Mouse (Mus musculus) embryonic facial prominence, embryonic 14.5 days (tissue): ENCODE results near the gene Zfp870. TPM values are rescaled to one million over a fixed set of nuclear protein-coding genes. Genes with fewer than 3 reads are reported as not detected.

Experiments used
- ATAC-seq: fragments of 200-750 bp; cut with Nextera tagmentation; 2 replicates; pipeline ENCODE4 v1.8.0; 2017; ENCODE audit warnings: low read depth, moderate number of reproducible peaks, moderate TSS enrichment
- DNase-seq: peaks from one replicate; pipeline ENCODE4 v3.0.0-alpha.2; 2015; ENCODE audit warnings: low spot score
- H3K27ac ChIP-seq: fragments of 300-500 bp; sonication (generic); replicated peaks from 2 replicates; pipeline ENCODE4 v1.5.1; 2014; ENCODE audit warnings: low read depth, mild to moderate bottlenecking, low read length, moderate library complexity
- H3K27me3 ChIP-seq: fragments of 300-500 bp; sonication (generic); replicated peaks from 2 replicates; pipeline ENCODE4 v1.6.1; 2014; ENCODE audit warnings: low read length; ENCODE audit not compliant: control insufficient read depth, insufficient read depth
- H3K36me3 ChIP-seq: fragments of 300-500 bp; sonication (generic); 2 replicates; pipeline ENCODE4 v1.6.1; 2014; ENCODE audit warnings: low read length, mixed read lengths; ENCODE audit not compliant: control insufficient read depth, insufficient read depth
- H3K4me1 ChIP-seq: fragments of 300-500 bp; sonication (generic); 2 replicates; pipeline ENCODE4 v1.6.1; 2014; ENCODE audit warnings: antibody characterized with exemption, low read length; ENCODE audit not compliant: control insufficient read depth, insufficient read depth
- H3K4me2 ChIP-seq: fragments of 300-500 bp; sonication (generic); 2 replicates; pipeline ENCODE4 v1.6.1; 2014; ENCODE audit warnings: low read depth, mild to moderate bottlenecking, low read length, moderate library complexity, mixed read lengths
- H3K4me3 ChIP-seq: fragments of 300-500 bp; sonication (generic); 2 replicates; pipeline ENCODE4 v1.5.1; 2014; ENCODE audit warnings: low read depth, mild to moderate bottlenecking, low read length
- H3K9ac ChIP-seq: fragments of 300-500 bp; sonication (generic); 2 replicates; pipeline ENCODE4 v1.6.1; 2014; ENCODE audit warnings: low read depth, mild to moderate bottlenecking, low read length, moderate library complexity, mixed read lengths
- H3K9me3 ChIP-seq: fragments of 300-500 bp; sonication (generic); 2 replicates; pipeline ENCODE4 v1.6.1; 2016; ENCODE audit warnings: low read length; ENCODE audit not compliant: control insufficient read depth
- WGBS: fragments of 180-500 bp; shearing (Covaris S2); extraction: QIAGEN DNeasy Blood & Tissue Kit; methylation state at CpG from one replicate; pipeline ENCODE4 v1.1.7; 2014; 5-methylcytosine and 5-hydroxymethylcytosine counted together
- polyA plus RNA-seq: library from polyadenylated mRNA; unstranded; fragments of >200 nt; fragmentation: Nextera tagmentation; extraction: Ambion mirVana; gene quantifications from 2 replicates; pipeline ENCODE4 v1.2.1, GENCODE M21; 2014

Gene Zfp870
- 8.7 and 8.9 TPM in 2 replicates for polyA plus RNA-seq

DNA sequence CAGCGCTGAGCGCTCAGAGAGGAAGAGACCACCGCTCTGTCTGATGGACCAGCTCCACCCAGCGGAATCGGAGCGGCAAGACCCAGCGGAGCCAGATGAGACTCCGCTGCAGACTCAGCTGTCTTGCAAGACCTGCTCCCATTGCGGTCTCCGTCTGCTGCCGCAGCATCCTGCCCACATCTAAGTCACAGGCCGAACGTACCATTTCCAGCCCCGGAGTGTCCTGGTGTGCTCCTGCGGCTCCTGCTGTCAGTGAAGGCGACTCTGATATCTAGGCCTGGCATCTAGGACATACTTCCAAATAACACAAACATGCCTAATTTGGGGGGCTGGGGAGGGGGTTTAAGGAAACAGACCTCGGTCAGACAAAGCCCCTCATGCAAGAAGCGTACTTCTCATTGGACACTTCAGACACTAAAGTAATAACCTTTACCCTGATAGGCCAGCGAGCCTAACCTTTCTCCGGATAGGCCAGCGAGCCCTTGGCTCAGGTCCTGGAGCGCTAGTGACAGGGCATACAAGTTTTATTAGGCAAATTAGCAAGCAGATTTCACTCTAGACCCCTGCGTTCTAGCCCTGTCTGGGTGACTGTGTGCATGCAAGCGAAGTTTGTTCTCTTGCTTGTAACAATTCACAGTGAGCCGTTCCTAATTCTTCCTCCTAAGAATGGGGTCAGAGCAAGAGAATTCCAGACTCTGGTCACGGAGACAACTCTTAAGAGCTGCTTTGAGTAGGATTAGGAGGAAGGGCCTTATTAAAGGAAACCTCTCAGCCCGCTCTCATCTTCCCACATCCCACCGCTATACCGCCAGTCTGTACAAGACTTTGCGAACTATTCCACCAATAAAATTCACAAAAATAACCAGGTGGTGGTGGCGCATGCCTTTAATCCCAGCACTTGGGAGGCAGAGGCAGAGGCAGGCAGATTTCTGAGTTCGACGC, at the start of gene Zfp870:
TSS of gene Zfp870 (minus strand) at position 404 of the 942 bp plus-strand sequence.
- Histone ChIP-seq H3K27me3 (no peaks in the 10 kb centered on the region), H3K36me3 (no peaks in the 10 kb centered on the region), H3K9ac (peak within 1 kb of the TSS; percentile 87), H3K27ac (peak within 1 kb of the TSS; percentile 83), H3K4me2 (peak within 1 kb of the TSS; percentile 78), H3K4me3 (peak within 1 kb of the TSS; percentile 73), H3K4me1 (peaks cover 12% of the 10 kb centered on the region), H3K9me3 (no peaks in the 10 kb centered on the region)
- ATAC-seq (peak; percentile 99), DNase-seq (peak; percentile 97)
- 14% methylated on average over 30 of the region's 33 CpGs for WGBS

DNA sequence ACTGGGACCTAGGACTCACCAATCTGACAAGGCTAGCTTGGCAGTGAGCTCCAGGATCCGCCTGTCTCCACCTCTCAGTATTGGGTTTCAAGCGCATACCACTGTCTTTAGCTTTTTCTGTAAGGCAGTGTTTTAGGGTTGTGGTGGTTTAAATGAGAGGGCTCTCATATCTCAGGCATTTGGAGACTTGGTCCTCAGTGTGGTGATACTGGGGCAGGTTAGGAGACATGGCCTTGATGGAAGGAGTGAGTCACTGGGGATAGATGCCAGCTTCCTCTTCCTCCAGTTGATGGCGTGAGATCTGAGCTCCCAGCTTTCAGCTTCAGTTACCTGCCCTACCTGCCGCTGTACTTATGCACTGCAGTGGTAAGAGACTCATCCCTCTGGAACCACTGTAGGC, 48.4 kb upstream of the Zfp870 start:
- H3K27me3 ChIP-seq = no peaks in the 10 kb centered on the region
- H3K36me3 ChIP-seq = no peaks in the 10 kb centered on the region
- H3K4me3 ChIP-seq = no peak overlapping the region
- 74% methylated on average over 4 of the region's 4 CpGs for WGBS
- no peak for ATAC-seq
- H3K4me1 ChIP-seq = no peaks in the 10 kb centered on the region
- H3K9me3 ChIP-seq = no peaks in the 10 kb centered on the region
- H3K27ac ChIP-seq = no peak overlapping the region
- no peak overlapping the region for H3K4me2 ChIP-seq
- H3K9ac ChIP-seq = no peak overlapping the region
- no peak for DNase-seq

DNA sequence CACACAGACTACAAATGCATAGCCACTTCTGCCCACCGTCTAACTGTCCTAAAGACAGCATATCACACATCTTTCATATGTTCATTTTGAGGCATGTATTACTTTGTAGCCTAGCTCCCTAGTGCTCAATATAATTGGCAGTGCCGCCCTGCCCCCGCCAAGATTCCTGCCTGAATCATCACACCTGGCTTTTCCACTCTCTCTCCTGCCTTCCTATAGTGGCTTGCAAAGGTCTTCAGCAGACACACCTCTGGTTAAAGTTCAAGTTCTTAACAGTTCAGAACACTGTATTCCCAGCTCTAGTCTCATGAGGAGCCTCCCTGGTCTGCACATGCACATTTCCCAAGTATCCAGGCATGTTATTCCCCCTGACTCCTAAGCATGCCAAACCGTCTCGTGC, 36.4 kb upstream of the Zfp870 start:
- Histone ChIP-seq H3K36me3 (no peaks in the 10 kb centered on the region), H3K4me2 (no peak overlapping the region), H3K9me3 (no peaks in the 10 kb centered on the region), H3K9ac (no peak overlapping the region), H3K4me3 (no peak overlapping the region), H3K27me3 (no peaks in the 10 kb centered on the region), H3K4me1 (no peaks in the 10 kb centered on the region), H3K27ac (no peak overlapping the region)
- ATAC-seq (no peak), DNase-seq (no peak)
- WGBS = 76% methylated on average over 4 of the region's 5 CpGs

DNA sequence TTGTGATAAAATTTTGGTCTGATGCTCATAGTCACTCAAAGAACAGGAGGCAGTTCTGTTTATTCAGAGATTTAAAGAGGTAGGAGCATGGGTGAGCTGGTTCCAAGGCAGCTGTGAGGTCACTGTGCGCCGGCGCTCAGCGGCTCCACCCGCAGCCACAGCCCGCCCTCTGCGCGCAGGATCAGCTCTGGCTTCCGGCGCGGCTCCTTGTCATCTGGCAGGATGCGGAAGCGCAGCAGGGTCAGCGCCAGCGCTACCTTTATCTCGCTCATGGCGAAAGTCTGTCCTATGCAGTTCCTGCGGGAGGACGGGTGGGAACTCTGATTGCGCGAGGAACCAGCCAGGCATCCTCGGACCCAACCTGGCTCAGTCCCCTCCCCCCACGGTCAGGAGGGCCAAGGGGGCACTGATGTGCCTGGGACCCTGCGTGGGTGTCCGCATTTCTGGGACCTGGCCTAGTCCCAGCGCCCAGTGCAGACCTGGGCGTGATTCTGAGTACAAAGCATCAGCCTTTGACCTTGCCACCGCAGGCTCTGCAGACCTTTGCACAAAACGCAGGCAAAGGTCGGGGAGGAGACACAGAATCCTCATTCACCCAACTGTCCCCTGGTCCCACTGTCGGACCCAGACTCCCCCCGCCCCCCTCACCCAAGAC, 33.3 kb upstream of the Zfp870 start:
- no peaks in the 10 kb centered on the region for H3K4me1 ChIP-seq
- peak overlapping the region; percentile 76 for H3K4me2 ChIP-seq
- no peaks in the 10 kb centered on the region for H3K36me3 ChIP-seq
- no peaks in the 10 kb centered on the region for H3K27me3 ChIP-seq
- peaks cover 11% of the 10 kb centered on the region; the same call in 1 of the 2 replicates for H3K9me3 ChIP-seq
- ATAC-seq (peak; percentile 98), DNase-seq (peak; percentile 88)
- H3K4me3 ChIP-seq = peak overlapping the region; percentile 45
- H3K27ac ChIP-seq = no peak overlapping the region; the same call in 1 of the 2 replicates
- peak overlapping the region; percentile 63 for H3K9ac ChIP-seq
- WGBS = 20% methylated on average over 29 of the region's 32 CpGs

DNA sequence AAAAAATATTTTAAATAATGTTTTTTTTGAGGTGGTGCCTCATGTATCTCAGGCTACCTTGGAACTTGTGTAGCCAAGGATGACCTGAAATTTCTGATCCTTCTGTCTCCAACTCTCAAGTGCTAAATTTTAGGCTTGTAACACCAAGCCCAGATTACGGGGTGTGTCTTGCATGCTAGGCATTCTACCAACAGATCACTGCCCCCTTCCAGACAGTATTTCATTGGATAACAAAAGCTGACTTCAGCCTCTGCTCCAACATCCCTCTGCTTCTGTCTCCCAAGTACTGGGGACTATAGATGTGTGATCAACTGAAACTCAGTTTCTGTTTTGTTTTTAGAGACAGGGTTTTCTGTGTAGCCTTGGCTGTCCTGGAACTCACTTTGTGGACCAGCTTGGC, 32.2 kb upstream of the Zfp870 start:
- Histone ChIP-seq H3K27me3 (no peaks in the 10 kb centered on the region), H3K9me3 (peaks cover 11% of the 10 kb centered on the region; the same call in 1 of the 2 replicates), H3K4me2 (no peak overlapping the region), H3K36me3 (no peaks in the 10 kb centered on the region), H3K9ac (no peak overlapping the region), H3K4me1 (no peaks in the 10 kb centered on the region), H3K4me3 (no peak overlapping the region), H3K27ac (no peak overlapping the region)
- ATAC-seq (no peak), DNase-seq (no peak)
- 90% methylated on average over 1 of the region's 1 CpGs for WGBS

DNA sequence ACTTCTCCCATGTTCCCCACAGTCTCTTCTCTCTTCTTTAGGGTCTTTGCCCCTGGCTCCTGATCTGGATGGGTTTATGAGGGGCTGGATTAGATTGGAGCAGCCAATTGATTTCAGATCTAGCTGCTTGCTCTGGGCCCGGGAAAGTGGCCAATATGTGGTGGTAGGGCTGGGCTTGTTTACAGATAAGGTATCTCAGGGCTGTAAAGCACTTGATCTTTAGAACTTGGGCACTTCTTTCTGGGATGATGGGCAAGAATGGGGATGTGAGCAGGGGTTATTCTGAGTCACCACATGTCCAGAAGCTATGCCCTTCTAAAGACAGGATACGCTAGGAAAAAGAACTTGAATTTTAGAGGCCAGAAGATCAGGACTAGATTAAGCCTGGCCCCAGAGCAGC, 27.7 kb upstream of the Zfp870 start:
- no peak overlapping the region for H3K27ac ChIP-seq
- H3K4me1 ChIP-seq = no peaks in the 10 kb centered on the region
- DNase-seq (no peak), ATAC-seq (no peak)
- WGBS = 71% methylated on average over 2 of the region's 2 CpGs
- H3K36me3 ChIP-seq = no peaks in the 10 kb centered on the region
- no peaks in the 10 kb centered on the region for H3K27me3 ChIP-seq
- H3K4me3 ChIP-seq = no peak overlapping the region
- H3K9ac ChIP-seq = no peak overlapping the region
- H3K9me3 ChIP-seq = peaks cover 11% of the 10 kb centered on the region; the same call in 1 of the 2 replicates
- H3K4me2 ChIP-seq = no peak overlapping the region

DNA sequence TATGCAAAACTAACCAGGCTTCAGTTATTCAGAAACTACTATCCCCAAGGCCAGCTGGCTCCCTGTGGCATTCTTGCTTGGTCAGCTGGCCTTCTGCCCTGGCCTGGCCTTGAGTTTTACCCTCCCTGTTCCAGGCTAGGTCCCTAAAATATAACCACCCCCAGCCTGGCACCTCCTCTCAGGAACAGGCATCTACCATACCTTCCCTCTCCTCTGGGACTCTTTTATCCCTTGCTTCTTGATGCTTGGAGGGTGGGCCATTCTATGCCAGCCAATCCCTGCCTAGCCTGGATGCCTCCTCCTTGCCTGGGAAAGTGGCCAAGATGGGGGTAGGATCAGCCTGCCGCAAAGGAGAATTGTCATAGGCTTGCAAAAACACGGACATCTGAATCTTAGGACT, 25.7 kb upstream of the Zfp870 start, which contains the start of gene Cyp4f14:
TSS of gene Cyp4f14 (minus strand) at position 212 of the 400 bp plus-strand sequence.
- no peak for DNase-seq
- WGBS = 50% methylated on average over 2 of the region's 2 CpGs
- Histone ChIP-seq H3K4me2 (no peak within 1 kb of the TSS), H3K9ac (no peak within 1 kb of the TSS), H3K36me3 (no peaks in the 10 kb centered on the region), H3K27me3 (no peaks in the 10 kb centered on the region), H3K4me3 (no peak within 1 kb of the TSS), H3K9me3 (peaks cover 11% of the 10 kb centered on the region; the same call in 1 of the 2 replicates), H3K27ac (no peak within 1 kb of the TSS), H3K4me1 (no peaks in the 10 kb centered on the region)
- no peak for ATAC-seq

DNA sequence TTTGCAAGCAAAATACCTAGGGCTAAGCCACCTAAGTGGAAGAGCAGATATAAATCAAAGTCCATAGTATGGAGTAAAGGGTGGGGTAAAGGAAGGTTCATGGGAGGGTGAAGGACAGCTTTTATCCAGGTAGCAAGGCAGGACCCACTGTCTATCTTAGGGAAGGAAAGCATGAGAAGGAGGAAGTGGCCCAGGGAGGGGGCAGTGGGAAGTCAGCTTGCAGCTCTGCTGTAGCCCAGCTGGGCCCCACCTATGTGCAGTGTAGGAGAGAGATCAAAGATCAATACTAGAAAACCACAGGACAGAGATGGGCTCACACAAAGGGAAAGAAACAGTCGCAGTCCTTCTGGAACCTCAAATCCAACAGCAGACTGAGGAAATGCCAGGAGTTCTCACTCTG, 24.6 kb upstream of the Zfp870 start:
- 73% methylated on average over 1 of the region's 1 CpGs for WGBS
- Histone ChIP-seq H3K4me3 (no peak overlapping the region), H3K9ac (no peak overlapping the region), H3K4me2 (no peak overlapping the region), H3K4me1 (no peaks in the 10 kb centered on the region), H3K27me3 (no peaks in the 10 kb centered on the region), H3K9me3 (peaks cover 4% of the 10 kb centered on the region; the same call in 1 of the 2 replicates), H3K27ac (no peak overlapping the region), H3K36me3 (no peaks in the 10 kb centered on the region)
- DNase-seq = no peak
- no peak for ATAC-seq
